Mouse (Mus musculus) heart, adult 2 months (tissue): ENCODE measurements around the gene Fgf22.

Source experiments
- CTCF ChIP-seq: fragments of 200-600 bp; IDR thresholded peaks from 2 replicates; pipeline ENCODE4 v1.8.1; 2022; ENCODE audit warnings: antibody characterized with exemption, mild to moderate bottlenecking, moderate library complexity
- POLR2A ChIP-seq: fragments of 200-500 bp; IDR thresholded peaks from 2 replicates; pipeline ENCODE4 v1.6.1; 2011; ENCODE audit warnings: mild to moderate bottlenecking, low read depth, low read length, control low read depth; ENCODE audit not compliant: insufficient read depth

DNA sequence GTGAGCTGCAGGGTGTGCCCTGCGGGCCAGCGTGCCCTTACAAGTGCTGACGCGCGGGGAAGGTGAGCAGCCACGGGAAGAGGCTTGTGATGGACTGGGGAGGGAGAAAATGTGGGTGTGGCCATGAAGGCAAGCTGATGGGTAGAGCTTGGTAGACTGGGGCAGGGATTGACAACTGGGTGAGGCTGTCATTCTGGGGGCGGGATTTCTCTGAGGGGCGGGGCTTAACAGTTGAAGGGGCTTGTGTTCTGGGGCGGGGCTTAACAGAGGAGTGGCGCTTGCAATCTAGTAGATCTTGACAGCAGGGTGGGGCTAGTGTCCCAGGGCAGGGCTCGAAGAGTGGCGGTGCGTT lies 25.8 kb downstream of the Fgf22 start:
- TF ChIP-seq POLR2A (no peak), CTCF (no peak)
